In genomic region chr15:77192154-77192935, GRCm38 (mm10) we compare ENCODE assay signal across 8 mouse cellular contexts.
DNase-seq lines count a peak whose midpoint lies in the region; ATAC-seq lines count a peak whose summit lies in the region.

No protein-coding gene starts in this region.

- DNase-seq in forebrain, embryonic 11.5 days (ENCODE audit: low spot score): no peak
- peak; percentile 16 for DNase-seq in lung, postnatal 10 days
- no peak for DNase-seq in lung, adult 18-20 months
- no peak for DNase-seq in heart, embryonic 10.5 days (ENCODE audit: low spot score)
- DNase-seq in skeletal muscle tissue, adult 2 months (ENCODE audit: low read depth, low spot score): peak; percentile 26
- DNase-seq in ovary, postnatal 36 days (ENCODE audit: low spot score): no peak
- DNase-seq in urinary bladder, postnatal 36 days (ENCODE audit: low spot score in 2 of 2): no peak

- H3K27ac ChIP-seq in forebrain, embryonic 15.5 days (replicated peaks): peak overlapping the region; percentile 41; the same call in 1 of the 2 replicates
- H3K27ac ChIP-seq in forebrain, embryonic 11.5 days (ENCODE audit: low read depth, low read length): no peak overlapping the region
- H3K27ac ChIP-seq in heart, embryonic 10.5 days: peak overlapping the region; percentile 56

- H3K9ac ChIP-seq in forebrain, embryonic 15.5 days (replicated peaks): no peak overlapping the region; the same call in 1 of the 2 replicates
- no peak overlapping the region for H3K9ac ChIP-seq in forebrain, embryonic 11.5 days (ENCODE audit: low read length)

- peaks cover 20% of the 10 kb centered on the region for H3K4me1 ChIP-seq in forebrain, embryonic 15.5 days
- no peaks in the 10 kb centered on the region for H3K4me1 ChIP-seq in forebrain, embryonic 11.5 days (replicated peaks; ENCODE audit: control insufficient read depth, insufficient read depth, low read length)
- H3K4me1 ChIP-seq in heart, embryonic 10.5 days: peaks cover 40% of the 10 kb centered on the region

- no peak for ATAC-seq in forebrain, embryonic 15.5 days (replicated peaks)
- no peak for ATAC-seq in forebrain, embryonic 11.5 days (replicated peaks; ENCODE audit: low FRiP score)

- no peaks in the 10 kb centered on the region for H3K36me3 ChIP-seq in forebrain, embryonic 15.5 days
- no peaks in the 10 kb centered on the region for H3K36me3 ChIP-seq in forebrain, embryonic 11.5 days (ENCODE audit: control insufficient read depth, insufficient read depth, low read length)
- H3K36me3 ChIP-seq in heart, embryonic 10.5 days: 0 out of 2 replicates have a peak, but pooled peaks cover 6% of the 10 kb centered on the region

- no peaks in the 10 kb centered on the region for H3K9me3 ChIP-seq in forebrain, embryonic 15.5 days
- H3K9me3 ChIP-seq in forebrain, embryonic 11.5 days (ENCODE audit: control insufficient read depth, low read length): no peaks in the 10 kb centered on the region
- no peaks in the 10 kb centered on the region for H3K9me3 ChIP-seq in heart, embryonic 10.5 days

- no peak overlapping the region for H3K4me3 ChIP-seq in forebrain, embryonic 15.5 days
- H3K4me3 ChIP-seq in forebrain, embryonic 11.5 days (ENCODE audit: low read depth, low read length): no peak overlapping the region
- no peak overlapping the region for H3K4me3 ChIP-seq in heart, embryonic 10.5 days

- no peak overlapping the region for H3K4me2 ChIP-seq in forebrain, embryonic 15.5 days (replicated peaks)
- H3K4me2 ChIP-seq in forebrain, embryonic 11.5 days (ENCODE audit: low read depth, low read length, severe bottlenecking): no peak overlapping the region

- 66% methylated on average over 14 of the region's 14 CpGs for WGBS in forebrain, embryonic 15.5 days
- 80% methylated on average over 14 of the region's 14 CpGs for WGBS in forebrain, embryonic 11.5 days
- WGBS in heart, embryonic 10.5 days: 62% methylated on average over 14 of the region's 14 CpGs

- H3K27me3 ChIP-seq in forebrain, embryonic 15.5 days: no peaks in the 10 kb centered on the region
- no peaks in the 10 kb centered on the region for H3K27me3 ChIP-seq in forebrain, embryonic 11.5 days (ENCODE audit: control insufficient read depth, insufficient read depth, low read length)
- H3K27me3 ChIP-seq in heart, embryonic 10.5 days (ENCODE audit: insufficient read depth, poor library complexity, severe bottlenecking): no peaks in the 10 kb centered on the region

Comparison
In these comparisons a context has a peak if more than half of its experiments do, and no peak if none do; other contexts are left out.
1. DNase-seq: peak in lung, postnatal 10 days (single experiment) and skeletal muscle tissue, adult 2 months (single experiment); none in forebrain, embryonic 11.5 days (single experiment), lung, adult 18-20 months (0 of 2), heart, embryonic 10.5 days (single experiment), ovary, postnatal 36 days (single experiment) and urinary bladder, postnatal 36 days (0 of 2).